Mouse (Mus musculus) A20 (cell line): ENCODE results near the gene Gpr15.
A peak's percentile ranks its signal among the peaks of the same experiment; 100 is the strongest.

Source experiments
- DNase-seq: peaks from one replicate; pipeline ENCODE4 v3.0.0-alpha.2; 2011; ENCODE audit warnings: low read depth, low spot score

Gene Gpr15

DNA sequence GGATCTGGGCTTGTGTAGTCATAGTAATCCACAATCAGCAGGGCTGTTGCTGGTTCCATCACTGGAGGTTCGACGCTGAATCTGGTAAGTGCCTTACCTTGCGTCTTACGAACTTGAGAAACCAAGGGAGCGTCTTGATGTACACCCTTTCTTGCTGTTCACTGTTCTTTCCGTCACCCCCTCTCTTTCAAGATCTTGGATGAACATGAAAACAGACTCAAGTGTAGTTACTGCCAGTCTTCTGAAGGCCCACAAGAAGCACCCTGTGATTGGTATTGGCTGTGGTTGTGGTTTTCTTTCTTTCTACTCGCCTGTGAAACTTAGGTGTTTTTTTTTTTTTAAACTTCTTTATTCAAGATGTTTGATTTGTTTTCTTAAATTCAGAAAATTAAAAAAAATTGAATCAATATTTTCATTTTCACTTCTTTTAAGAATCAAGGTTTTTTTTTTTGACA is at the start of gene Gpr15:
Gpr15 (minus strand) TSS at position 405 of the 455 bp plus-strand sequence.
- no peak for DNase-seq

DNA sequence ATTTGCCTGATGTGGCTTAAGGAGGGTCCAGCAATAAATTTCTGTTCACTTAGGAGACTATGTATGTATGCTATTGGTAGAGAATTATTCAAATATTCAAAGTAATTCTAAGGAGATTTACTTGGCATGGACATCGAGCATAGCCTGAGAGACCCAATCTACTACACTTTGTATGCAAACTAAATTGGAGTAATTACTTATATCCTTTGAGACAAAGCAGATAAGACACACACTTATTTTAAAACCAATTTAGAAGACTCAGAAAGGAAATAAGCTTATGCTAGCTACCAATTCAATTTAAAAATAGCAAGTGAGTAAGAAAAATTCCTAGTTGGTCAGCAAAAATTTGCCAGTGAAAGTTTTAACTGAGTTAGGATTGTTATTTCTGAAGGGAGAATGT is 44.2 kb upstream of the Gpr15 start, which contains the start of gene Olfr172:
Olfr172 (minus strand) TSS at position 101 of the 400 bp plus-strand sequence.
- no peak for DNase-seq

DNA sequence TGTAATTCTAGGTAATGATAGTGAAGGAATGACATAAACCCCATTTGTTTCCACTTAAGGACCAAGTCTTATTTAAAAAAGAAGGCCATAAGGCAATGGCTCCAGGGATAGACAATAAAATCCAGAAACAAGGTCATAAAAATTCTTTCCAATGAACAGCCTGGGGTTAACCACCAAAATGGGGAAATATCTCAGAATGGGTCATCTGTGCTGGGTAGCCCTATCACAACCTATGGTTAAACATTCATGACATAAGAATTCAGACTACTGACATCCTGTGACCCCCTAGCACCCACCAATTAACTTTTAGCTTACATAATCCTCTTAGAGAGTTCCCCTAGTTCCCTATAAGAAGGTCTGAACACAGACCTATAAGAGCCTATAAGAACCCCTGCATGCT is 37.3 kb upstream of the Gpr15 start:
- no peak for DNase-seq

DNA sequence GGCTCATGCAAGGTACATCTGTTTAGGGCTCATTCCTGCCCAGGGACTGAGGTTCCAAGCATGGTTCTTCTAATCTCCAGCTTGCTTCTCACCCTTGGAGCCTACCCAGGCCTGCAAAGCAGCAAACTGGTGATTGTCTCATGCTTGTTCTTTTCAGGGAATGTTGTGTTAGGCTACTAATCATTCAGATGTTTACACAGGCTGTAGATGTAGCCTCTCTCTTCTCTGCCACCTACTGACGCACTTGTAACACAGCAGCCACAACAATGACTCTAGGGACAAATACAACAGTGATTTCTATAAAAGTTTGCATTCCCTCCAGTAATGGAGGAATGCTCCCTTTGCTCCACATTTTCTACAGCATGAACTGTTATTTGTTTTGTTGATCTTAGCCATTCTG is 32.4 kb upstream of the Gpr15 start:
- DNase-seq = peak; percentile 46

DNA sequence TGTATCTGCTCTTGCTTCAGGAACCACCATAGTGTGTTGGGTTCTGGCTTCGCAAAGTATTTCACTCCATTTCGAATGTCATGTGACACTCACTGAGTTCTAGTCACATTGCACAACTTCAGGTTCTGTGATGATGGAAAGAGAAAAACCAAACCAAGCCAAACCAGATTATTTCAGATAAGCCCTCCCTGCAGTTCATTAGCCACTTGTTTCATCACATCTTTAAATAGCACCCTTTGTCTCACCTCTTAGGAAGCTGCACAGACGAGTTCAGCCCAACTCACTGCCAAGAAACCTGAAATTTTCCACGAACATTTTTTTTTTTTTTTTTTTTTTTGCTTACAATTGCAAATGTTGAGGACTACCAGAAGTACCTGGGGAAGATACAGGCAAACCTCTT is 27.8 kb upstream of the Gpr15 start:
- DNase-seq = no peak

DNA sequence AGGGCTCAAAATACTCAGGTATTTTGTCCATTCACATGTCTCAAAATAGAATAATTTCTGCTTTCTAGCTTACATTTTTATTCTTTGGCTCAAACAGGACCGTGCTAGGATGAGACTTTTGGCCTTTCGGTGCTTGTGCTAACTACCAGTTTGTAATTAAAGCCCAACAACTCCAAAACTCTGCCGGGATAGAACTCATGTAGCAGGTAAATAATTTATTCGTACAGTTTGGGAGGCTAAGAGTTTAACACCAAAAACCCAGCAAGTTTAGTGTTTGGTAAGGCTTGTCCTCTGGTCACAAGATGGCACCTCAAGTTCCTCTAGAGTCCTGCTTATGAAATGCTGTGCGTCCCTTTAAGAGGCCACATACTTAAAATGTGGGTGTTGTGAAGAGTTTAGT is 21.9 kb upstream of the Gpr15 start:
- no peak for DNase-seq

DNA sequence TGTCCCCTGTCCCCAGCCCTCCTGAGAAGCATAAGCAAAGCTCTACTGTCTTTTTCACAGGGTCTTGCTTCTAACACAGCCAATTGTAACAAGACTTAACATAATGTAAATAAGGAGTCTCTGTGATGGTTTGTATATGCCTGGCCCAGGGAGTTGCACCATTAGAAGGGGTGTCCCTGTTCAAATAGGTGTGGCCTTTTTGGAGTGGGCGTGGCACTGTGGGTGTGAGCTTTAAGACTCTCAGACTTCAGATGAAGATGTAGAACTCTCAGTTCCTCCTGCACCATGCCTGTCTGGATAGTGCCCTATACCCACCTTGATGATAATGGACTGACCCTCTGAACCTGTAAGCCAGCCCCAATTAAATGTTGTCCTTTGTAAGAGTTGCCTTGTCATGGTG is 19.9 kb upstream of the Gpr15 start:
- DNase-seq = no peak

DNA sequence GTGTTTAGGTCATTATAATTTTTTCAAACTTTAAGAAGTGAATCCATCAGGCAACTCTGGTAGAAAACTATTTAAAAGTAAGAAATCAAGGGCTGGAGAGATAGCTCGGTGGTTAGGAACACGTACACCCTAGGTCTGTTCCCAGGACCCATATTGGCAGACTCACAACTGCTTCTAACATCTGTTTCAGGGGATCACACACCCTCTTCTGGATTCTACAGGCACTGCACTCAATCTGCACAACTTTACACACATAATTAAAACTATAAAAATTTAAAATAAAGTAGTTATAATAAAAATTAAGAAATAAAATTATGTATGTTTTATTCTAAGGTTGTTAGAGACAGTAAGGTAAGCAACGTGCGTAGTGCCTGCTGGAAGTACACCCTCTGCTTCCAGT is 19.3 kb upstream of the Gpr15 start:
- DNase-seq = peak; percentile 26

DNA sequence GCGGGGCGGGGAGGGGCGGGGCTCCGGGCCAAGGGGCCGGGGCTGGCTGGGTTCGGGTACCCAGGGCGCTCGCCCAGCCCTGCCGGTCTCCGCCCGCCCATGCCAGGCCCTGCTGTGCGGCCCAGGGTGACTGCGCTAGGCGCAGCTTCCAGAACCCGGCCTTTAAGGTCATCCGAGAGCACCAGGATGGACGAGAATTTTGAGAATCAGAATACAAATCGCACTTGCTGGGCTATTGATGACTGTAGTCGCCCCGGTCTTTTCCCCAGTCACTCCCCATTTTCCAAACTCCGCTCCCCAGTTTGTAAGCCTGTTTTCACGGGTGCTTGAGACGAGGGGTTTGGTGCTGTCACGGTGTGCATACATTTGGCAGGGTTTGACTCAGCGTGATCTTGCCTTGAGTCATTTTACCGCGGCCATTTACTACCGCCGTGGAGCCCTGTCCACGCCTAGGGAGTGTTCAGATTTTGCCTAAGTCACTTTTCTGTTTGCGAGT is 9.4 kb upstream of the Gpr15 start:
- DNase-seq = no peak

DNA sequence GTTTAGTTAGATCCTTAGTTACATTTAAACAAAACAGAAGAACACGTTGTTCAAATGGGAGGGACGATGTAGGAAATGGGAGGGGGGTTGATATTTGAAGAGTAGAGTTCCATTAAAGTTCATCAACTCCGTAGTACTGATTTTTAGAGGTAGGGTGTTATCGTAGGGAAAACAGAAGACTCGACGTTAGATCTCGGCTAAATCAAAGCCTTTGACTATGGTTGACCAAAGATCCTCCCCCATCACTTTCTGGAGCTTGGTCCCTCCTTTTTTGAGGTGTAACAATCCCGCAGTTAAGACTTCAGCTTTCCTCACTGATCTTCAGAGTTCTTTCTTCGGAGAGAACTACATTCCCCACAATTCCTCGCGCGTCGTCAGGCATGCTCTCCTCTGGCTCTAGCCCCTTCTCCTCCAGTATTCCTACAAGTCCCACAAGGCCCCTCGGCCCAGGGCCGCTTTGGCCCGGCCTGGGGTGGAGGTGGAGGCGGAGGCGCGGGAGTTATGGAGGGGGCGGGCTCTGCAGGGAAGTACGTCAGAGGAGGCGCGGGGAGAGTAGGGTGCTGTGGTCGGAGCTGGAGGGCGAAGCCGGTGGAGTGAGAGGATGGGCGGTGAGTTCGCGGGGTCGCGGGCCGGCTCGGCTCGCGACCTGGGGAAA is 8.7 kb upstream of the Gpr15 start, which contains the start of gene Cldnd1:
Cldnd1 (plus strand) TSS at position 434 of the 655 bp plus-strand sequence.
- DNase-seq = peak; percentile 97

DNA sequence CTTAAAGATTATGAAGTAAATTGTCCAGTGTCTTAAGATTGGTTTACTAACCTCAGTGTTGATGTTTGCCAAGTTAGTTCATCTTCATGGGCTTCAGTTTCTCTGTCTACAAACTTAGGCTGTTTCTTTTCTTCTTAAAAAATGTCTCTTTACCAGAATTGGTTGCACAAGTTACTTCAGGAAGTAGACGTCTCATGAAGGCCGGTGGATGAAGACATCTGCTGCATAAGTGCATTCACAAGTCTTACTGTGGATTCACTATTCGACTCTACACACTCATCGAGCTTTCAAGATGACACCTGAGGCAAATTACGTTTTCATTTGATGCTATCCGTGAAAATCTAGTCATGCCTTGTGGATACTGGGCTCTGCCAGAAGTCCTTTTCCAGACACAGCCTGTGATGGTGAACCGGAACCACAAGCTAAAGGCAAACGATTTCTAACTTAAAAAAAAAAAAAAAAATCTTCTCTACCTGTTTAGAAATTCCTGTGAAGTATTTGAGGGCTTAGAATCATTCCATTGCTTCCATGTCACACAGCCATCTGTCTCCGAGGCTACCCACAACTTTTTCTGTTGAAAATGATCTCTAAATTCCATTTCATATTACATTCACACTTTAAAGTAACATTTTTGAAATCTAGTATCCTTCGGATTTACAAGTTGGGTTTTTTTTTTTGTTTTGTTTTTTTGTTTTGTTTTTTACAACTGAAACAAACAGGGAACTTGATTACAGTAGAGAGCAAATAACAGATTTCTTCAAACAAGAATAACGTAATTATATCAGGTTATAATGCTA is 8.0 kb upstream of the Gpr15 start:
- DNase-seq = no peak

DNA sequence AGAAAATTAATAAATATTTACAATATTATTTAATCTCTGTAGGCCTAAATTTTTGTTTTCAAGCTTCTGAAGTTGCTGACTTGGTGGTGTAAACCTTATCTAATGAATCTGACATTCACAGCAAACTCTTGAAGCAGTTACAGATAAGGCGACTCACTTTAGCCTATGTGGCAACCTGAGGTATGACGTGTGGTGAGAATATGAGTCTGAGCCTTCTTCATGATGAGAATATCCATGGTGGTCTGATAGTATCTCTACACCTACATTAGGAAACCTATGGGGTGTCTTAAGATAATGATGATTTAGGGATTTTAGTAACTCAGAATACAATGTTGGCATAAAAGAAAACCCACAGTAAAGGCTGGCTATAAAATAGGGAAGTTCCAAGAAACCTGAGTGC is 3.4 kb upstream of the Gpr15 start:
- no peak for DNase-seq

DNA sequence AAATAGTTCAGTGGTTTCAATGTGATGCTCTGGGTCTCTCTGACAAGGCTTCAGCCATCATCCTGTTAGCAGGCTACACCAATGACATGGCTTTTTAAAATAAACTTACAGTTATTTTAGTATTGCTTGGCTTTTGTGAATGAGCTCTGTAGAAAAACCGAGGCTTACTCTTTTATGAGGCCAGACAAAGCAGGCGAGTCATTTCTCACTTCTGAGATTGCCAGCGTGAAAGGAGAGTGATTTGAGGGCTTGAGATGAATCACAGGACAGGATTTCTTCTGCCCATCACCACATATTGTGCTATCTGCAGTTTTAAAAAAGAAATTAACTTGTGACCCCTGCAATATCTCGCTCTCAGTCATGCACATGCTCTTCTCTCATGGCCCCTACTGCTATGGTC is 3.9 kb downstream of the Gpr15 start:
- DNase-seq = no peak

DNA sequence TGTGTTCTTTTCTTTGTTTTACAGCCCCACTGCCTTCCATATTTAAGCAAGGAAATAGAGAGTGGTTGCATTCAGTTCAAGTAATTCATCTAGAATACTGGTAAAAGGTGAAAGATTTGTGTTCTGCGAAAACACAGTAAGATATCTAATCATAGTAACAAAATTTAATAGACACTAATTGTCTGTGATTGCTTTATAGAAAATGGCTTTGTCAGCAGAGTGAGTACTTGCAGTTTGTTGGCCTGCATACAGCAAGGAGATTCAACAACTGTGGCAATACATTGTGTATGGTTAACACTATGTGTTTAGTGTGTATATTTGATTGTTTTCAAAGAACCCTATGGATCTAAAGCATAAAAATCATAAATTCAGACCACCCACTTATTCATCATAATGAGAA is 5.7 kb downstream of the Gpr15 start:
- DNase-seq = no peak

DNA sequence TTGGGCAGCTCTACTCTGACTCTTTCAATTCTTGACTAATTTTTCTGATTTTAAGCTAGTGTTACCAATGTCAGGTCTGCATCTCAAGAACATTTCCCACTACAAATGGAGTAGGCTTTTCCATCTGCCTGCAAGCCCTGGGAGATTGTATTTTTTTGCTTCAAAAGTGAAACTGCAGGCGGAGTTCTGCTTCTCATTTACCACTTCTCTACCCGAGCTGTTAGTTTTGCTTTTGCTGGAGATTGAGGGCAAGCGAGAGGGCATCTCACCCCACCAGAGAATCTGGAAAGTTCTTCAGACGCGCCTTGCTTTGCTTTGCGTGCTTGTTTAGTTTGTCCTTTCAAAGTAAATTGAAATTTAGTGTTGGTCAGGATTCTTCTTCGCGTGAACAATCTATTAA is 6.6 kb downstream of the Gpr15 start:
- peak; percentile 80 for DNase-seq

DNA sequence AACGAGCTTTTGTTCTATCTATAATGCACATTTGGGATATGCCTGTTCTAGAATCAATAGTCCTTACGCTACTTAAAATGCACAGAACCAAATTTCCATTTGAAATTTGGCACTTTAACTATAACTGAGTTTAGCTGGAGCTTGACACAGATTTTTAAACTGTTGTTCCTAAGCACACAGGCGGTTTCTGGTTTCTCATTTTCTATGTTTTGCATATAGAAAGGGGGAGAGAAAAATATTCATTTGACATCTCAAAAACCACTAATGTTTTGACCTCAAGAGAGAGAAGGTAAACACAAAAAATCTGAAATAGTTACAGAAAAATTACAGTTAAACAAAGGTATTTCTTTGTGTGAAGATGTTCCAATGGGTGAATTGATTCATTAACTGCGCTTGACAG is 9.3 kb downstream of the Gpr15 start:
- DNase-seq = peak; percentile 59

DNA sequence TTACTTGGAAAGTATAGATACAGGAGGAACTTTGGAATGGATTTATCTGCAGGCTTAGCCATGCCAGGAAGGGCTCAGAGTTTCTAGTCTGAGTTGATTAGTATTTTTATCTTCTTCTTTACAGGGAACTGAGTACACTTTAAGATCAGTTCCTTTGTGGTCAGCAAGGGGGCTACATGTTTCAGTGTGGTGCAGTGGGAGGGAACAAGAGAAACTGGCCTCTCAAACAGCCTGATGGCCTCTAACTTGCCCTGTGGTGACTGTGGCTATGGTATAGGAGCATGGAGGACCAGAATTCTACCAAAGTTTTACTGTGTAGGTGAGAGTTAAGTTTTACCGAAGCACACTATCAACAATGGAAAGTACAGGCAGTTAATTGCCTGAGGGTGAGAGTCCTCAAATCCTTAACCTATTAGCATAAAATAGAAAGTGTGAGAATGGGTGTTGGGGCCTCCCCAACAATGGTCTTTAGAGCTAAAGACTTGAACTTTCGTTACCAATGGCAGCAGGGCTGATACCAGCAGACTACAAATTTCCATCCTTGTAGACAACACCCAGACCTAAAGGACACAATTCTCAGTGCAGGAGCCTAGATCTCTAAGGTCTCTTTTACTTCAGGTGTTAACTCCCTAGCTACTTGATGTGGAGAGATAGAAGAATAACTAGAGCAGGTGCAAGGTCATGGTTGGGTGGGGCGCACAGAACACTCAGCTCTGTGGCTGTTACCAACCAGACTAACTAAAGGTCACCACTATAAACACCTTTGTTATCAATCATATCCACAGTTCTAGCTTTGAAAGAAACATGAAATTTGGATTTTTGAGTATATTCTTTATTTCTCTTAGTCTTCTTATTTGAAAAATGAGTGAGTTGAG is 10.0 kb downstream of the Gpr15 start:
- peak; percentile 80 for DNase-seq

DNA sequence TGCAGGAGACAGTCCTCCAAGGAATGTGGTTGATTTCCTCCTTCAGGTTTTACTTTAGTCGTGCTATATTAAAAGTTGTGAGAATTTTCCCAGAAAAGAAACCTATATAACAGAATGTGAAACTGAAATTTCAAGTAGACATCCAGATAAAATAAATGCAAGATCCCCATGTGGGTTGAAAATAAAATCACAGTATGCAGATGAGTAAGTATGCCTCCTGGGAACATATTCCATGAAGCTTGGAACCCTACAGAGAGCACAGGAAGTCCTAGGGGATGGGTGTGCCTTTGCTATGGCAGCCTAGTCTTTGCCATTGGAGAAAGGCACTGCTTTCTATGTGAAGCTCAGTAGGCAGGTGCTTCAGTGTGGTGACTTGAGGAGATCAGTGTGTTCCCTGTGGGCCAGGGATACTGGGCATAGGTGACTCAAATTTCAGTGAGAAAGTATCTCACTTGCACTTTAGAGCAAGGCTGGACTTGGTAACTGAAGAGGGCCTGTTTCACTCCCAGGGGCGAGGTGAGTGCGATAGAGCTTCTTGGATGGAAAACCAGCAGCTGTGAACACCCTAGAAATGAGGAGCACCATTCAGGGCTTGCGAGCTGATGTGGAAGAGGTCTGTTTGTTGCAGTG is 11.5 kb downstream of the Gpr15 start:
- DNase-seq = no peak

DNA sequence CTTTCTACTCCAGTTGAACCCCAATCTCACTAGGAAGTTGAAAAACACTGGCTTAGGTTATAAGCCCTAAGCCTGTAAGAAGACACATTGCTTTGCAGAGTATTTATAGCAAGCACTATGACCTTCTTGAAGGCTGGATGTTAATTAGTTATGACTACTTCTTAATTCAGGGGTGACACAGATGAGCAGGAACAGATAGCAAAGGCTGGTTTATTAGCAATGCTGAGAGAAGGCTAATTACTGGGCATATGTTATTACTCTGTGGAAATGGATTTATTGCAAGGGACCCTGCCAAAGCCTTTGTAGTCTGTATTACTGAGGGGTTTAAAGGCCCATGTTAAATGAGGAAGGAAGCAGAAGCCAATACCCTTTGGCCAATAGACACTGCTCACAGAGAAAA is 13.9 kb downstream of the Gpr15 start:
- DNase-seq = peak; percentile 39

DNA sequence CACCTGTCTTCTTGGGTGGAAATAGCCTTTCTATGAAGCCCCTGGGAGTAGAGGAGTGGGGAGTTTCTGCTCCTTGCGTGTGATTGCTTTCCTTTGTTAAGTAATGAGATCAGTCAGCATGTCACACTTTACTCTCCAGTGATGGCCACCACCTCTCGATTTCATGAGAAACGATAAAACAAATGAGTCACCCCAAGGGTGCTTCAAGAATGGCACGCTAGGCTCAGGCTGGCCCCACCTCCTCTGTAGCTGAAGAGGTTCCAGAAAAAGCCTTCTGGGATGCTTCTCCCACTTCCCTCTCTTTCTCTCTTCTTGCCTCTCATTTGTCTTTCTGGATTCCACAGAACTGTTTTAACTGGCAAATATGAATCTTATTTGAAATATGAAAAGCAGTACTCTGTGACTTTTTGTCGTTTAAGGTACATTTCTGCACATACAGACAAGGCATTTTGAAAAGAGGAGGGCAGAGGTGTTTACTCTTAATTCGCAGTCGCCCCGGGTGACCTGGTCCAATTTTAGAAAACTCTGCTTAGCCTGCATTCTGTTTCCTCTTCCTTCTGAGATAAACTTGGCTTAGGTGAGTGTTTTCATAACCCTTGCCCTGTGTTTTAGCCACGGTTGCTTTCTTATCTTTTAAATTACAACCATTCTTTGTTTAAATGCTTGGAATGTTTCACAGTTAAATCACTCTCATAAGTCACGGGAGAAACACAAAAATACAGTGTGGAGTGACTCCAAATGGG is 15.3 kb downstream of the Gpr15 start:
- DNase-seq = peak; percentile 72
